Mouse (Mus musculus) frontal cortex, postnatal 25 days (tissue): ENCODE measurements around the gene Rcn3.
"Not testable (repeated sequence)": the region's sequence is repeated elsewhere in the genome, so short reads cannot be mapped to it uniquely, and the experiment has no call there.

Source experiments
- DNase-seq, 2 experiments: peaks; one replicate each; pipeline ENCODE4 v3.0.0; 2022; ENCODE audit warnings: low spot score in 2 of 2

Gene Rcn3

DNA sequence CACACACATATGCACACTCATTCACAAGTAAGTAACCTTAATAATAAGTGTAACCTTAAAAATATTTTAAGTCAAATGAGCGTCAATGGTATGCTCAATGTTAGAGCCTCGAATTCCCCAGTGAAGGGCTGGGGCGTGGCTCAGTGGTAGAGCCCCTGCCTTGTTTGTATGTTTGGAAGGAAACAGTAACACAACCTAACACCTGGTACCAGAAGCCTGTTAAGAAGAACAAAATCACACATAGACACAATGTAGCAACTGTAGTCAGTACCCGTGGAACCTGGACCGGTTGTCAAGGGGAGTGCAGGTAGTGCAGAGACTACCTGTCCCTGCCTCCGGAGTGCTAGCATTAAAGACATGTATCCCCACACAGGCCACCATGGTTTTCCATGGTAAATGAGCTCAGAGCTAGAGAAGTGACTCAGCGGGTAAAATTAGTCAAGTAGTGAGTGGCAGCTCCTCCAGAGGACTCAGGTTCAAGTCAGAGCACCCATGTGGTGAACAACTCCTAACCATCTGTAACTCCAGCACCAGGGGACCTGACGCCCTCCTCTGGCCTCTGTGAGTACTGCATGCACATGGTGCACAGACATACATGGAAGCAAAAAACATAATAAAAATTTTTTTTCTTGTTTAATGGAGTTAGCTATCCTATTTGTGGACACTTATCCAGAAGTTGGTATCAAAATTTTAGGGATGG, 6.7 kb upstream of the Rcn3 start:
- DNase-seq: no peak

DNA sequence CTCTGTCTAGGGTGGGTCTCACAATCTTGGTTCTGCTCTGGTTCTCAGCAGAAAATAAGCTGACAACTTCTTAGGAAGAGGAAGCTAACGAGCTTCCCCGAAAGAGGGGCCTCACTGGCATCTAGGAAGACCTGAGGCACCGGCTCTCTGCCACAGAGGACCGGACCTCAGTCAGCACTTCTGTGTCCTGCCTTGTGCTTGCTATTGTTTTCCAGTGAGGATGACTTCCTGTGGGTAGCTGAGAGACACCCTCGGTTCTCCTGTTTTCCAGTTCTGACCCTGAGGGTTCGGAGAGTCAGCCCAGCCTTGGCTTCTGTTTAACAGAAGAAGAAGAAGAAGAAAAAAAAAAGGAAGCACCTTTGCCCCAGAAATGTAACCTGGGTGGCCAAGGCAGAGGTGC, 5.5 kb upstream of the Rcn3 start:
- no peak for DNase-seq

DNA sequence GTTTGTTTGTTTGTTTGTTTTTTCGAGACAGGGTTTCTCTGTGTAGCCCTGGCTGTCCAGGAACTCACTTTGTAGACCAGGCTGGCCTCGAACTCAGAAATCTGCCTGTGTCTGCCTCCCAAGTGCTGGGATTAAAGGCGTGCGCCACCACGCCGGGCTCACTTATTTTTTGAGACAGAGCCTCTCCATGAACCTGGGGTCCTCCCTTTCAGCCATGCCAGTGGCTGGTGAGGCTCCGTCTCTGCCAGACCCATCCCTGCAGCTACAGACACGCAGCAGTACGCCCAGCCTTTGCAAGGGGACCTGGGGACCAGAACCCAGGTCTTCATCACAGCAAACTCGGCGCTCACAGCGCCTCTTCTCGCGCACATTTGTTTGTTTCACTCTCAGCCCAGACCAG, 3.9 kb upstream of the Rcn3 start:
- not testable (repeated sequence) for DNase-seq

DNA sequence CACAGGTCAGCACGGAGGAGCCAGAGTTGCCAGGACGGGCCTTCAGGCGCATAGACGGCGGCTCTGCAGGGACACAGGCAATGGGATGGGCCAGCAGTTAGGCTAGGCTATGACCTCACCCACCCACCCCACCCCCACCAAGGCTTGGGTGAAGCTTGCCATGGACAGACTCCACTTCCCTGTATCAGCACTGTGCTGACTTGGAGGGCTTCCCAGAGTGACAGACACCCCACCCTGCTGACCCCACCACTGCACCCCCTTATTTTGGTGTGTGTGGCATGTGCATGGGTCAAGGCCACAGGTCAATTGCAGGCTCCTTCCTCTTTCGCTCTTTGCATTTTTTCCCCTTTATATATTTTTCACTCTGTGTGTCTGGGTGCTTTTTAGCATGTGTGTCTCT, 3.3 kb upstream of the Rcn3 start:
- no peak for DNase-seq

DNA sequence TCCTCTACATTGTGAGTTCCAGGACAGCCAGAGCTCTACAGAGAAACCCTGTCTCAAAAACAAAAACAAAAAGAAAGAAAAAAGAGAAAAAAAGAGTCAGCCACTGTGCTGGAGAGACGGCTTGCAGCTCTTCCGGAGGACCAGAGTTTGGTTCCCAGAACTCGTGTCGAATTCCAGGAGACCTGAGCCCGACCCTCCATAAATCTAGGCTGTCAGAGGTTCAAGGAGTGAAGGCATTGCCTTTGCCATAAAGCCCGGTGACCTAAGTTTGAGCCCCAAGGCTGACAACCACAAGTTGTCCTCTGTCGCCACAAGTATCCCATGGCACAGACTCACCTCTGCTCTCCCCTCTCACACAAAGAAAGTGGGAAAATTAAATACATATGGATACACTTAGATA, 2.1 kb upstream of the Rcn3 start:
- no peak for DNase-seq

DNA sequence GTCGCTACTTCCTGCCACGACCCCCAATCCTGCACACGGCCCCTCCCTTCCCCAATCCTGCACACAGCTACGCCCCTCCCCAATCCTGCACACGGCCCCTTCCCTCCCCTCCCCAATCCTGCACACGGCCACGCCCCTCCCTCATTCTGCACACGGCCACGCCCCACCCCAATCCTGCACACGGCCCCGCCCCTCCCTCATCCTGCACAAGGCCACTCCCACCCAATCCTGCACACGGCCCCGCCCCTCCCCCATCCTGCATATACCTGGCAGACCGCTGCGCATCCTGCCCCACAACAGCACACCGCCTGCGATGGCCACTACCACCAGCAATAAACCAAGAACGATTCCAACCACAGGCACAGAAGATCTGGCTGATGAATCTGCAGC, 1.5 kb upstream of the Rcn3 start:
- DNase-seq: no peak

DNA sequence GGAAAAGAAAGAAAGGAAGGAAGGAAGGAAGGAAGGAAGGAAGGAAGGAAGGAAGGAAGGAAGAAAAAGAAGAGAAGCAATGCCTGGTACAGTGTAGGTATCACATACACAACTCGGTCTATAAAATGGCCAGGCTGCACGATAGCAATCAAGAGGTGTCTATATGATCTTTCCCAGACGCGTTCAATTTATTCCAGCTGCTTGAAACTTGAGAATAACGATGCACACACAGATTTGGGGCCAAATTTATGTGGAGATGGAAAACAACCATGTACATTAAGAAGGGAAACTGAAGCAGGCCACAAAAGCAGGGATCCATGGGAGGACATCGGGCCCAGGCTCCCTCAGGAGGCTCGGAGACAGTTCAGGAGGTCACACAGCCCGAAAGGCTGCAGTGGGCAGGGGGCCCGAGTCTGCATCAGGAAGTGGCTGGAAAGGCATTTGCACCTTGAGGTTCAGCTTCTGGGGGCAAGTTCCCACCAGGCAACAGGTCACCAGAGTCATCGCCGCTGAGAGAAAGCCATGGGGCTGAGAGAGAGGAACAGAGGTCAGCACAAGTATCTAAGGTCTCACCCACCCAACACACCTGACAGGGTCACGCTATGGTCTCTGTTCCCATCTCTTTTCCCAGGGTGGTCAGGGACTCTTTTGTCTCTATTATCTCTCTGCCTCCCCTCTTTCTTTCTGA, 951 bp upstream of the Rcn3 start:
- no peak for DNase-seq

DNA sequence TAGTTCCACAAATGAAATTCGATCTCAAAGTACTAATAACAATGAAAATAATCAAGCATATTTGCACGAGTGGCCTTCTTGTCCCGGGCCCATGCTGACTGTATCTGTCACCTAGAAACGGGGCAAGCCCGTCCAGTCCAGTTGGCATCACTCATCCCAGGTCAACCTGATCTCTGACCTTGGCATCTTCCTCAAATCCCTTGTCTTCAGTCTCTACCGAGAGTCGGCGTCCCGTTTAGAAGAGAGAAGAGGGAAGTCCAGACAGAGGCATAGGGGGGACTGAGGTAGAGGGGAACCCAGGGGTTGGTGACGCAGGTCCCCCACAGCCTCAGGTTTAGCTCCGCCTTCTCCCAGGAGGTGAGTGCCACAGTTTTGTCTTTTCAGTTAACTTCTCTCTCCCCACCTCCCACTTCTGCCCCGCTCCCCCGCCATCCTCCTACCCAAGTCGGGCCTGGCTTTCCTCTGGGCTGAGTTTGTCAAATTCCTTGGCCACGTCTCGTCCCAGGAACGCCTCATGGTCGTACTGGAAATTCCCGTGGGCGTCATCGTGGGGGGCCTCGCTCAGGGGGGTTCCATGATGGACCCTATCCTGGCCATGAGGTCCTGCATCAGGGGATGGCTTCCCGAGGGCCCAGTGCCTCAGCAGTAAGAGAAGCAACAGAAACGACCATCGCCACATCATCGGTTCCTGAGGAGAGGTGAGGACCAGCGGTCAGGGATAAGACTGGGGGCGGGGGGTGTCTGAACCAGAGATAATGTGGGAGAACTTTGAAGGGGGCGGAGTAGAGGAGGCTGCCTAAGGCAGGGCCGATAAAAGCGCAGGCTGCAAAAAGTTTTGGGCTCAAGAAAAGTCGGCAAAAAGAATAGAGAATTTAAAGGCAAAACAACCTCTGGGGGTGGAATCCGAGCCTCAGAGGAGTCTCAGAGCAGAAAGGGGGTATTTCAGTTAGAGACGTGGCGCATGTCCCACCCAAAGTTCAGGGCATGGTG, 725 bp downstream of the Rcn3 start:
- no peak for DNase-seq

DNA sequence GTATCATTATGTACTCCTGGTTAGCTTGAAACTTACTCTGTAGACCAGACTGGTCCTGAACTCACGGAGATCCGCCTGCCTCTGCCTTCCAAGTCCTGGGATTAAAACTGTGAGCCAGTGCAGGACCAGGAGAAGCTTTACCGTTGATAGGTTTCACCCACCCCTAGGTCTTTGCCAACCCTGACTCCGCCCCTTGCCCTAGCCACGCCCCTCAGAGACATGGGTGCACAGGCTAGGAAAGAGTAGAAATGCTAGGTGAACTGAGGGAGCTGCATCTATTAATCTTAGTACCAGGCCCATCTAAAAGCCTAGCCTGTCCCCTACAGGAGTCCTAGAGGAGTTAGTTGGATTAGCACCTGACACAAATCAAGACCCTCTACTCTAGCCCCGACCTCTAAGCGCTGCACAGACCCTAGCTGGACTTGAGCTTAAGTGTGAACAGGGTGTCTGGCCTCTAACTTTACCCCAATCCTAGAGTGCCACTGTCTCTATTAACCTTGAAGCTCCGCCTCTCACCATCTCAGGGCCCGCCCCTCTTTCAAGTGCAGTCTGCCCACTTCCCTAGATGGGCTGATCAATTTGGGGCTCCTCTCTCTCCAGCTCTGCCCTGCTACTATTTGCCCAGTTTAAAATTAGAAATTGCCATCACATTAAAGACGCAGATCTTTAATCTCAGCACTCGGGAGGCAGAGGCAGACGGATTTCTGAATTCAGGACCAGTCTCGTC, 1.6 kb downstream of the Rcn3 start:
- no peak for DNase-seq

DNA sequence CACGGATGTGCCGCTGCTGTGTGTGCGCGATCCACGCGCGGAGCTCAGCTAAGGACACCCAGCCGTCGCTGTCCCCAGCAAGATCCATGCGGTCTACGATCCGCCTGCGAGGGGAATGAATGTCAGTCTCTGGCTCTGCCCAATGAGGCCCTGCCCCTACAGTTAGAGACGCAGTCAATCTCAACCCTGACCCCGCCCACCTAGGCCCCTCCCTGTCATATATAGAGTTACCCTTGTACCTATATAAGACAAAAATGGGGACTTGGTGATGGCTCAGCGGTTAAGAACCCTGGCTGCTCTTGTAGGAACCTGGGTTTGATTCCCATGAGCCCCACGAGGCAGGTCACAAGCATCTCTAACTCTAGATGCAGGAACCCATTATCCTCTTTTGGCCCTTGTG, 3.4 kb downstream of the Rcn3 start:
- DNase-seq: no peak

DNA sequence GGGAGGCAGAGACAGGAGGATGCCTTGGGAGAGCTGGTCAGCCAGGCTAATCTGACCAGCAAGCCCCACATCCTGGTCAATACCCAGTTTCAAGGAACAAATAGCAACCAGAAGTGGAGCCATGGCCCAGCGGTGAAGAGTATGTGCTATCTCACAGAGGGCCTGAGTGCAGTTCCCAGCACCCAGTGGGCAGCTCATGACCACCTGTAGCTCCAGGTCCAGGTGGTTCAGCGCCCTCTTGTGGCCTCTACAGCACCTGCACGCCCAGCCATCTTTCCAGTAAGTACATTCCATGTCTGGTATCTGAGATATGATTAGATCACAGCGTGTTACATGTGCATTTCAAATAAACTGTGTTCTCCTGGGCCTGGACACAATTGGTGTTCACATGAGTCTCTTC, 5.9 kb downstream of the Rcn3 start:
- DNase-seq: no peak

DNA sequence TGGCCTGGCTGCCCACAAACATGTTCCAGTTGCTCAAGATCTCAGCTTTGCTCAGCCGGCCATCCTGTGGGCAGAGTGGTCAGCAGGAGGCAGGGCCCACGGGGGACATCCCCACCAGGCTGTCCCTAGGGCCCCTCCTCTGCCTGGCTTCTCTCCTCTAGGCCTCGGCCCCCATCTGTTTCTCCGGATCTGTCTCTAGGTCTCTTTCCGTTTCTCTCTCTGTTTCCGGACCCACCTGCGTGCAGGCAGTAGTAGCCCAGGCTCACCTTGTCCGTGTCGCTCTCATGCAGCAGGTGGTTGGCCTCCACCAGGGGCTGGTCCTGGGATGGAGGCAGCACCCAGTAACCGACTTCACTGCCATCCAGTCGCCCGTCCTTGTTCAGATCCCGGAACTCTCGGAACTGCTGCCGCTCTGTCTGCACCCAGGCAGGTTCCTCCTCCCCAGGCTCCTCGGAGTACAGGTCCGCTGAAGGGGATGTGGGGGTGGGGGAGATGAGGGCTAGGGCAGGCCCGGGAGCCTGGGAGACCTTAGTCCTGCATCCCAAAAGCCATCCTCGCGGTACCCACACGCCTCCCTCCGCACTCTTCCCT, 8.6 kb downstream of the Rcn3 start:
- DNase-seq: no peak

DNA sequence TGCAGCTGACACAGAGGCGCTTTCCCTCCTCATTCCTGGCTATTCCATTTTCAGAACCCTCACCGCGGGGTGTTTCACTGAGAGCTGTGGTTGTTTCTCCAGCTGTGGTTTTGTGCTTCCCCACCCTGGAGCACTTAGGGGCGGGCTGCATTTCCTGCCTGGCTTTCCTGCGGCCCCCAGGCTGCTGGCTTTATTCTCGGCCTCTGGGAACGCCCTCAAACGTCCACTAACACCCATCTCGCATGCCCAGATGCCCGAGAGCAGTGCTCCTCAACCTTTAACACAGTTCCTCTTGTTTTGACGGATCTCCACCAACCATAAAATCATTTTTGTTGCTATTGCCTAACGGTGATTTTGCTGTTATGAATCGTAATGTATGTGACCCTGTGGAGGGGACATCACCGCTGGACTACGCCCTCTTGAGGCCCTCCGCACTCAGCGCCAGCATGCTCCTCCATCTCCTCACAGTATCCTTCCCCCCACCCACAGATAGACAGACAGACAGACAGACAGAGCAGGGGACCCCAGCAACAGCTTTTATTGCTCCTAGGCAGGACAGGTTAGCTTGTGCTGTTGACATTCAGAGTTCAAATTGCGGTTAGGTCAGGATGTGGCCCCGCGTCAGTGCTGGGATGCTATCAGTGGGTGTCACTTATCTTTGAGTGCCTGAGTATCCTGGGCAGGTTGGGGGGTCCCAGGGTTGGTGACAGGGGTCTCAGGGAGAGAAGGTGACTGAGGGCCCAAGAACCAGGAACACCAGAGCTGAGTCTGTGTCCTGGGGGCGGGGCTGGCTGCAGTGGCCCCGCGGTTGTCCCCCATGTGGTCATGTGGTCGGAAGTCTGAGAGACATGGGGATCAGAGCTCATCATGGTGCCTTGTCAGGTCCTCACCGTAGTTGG, 9.4 kb downstream of the Rcn3 start:
- DNase-seq: no peak

DNA sequence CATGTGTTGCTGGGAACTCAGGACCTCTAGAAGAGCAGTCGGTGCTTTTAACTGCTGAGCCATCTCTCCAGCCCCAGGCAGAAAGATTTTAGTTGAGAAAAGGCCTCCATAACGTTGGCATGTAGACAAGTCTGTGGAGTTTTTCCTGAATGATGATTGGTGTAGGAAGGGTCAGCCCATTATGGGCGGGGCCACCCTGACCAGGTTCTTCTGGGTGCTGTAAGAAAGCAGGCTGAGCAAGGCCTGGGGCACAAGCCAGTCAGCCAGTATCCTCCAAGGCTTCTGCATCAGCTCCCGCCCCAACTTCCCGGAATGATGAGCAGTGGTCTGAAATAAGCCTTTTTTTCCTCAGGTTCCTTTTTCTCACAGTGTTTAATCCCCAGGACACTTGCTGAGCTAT, 11.0 kb downstream of the Rcn3 start:
- no peak for DNase-seq

DNA sequence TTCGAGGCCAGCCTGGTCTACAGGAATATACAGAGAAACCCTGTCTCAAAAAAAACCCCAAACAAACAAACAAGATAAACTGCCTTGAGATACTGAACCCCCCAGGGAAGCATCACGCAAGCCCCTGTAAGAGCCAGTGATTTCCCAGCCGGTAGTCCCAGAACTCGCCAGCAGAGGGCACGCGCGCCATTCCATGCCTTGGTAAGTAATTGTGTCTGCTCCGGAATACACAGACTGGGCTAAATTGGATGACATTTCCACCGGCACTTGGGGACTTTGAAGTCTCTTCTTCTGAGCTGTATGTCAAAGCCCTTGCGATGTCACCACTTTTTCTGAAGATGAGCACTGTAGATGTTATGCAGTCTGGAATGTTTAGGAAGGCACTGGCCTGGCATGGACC, 12.2 kb downstream of the Rcn3 start:
- DNase-seq: peak; percentile 92 to 95

DNA sequence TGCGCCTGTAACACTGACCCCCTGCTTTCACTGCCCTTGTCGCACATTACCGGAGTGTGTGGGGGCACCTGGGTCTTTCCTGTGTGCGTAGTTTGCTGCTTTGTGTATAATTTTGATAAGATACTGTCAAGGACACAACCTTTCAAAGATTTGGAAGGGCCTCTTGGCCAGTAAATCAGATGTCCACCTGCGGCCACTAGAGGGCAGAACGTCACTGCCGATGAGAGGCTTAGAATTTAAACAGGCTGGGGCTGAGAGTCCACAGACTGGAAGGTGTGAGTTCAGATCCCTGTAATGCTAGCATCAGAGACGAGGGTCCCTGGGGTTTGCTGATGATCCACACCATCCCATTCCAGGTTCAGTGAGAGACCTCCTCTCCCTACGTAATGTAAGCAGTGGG, 13.5 kb downstream of the Rcn3 start:
- peak in 1 of 2 experiments; percentile 55 for DNase-seq

DNA sequence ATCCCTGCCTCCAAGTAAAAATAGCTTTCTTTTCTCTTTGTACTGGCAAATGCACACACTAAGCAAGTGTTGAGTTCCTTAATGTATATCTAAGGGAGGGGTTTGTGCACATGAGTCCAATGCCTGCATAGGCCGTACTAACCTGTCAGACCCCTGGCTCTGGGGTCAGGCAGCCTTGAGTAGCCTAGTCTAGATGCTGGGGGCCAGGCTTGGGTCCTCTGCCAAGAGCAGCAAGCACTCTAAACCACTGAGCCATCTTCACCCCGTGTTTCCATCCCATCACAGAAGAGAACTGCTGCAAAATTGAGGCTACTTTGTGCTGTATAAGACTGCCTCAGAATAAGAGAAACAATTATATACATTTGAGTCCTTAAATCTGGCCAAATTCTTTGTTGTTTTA, 14.2 kb downstream of the Rcn3 start:
- no peak for DNase-seq

DNA sequence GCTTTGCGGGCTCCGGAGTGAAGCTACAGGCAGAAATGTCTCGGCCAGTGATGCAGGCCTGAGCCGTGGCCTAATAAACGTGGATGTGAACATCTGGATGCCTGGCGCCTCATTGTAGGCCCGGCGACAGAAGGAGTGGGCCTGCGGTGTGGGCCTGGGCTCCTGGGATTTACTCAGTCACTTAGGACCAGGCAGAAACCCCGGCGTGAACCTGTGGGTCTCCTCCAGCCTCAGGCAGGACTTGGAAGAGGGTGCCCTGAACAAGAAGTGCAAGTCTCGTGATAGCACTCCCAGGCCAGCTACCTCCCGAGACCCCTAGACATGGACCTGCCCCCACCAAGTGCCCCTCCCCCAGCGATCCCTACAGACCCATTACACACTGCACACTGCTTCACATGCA, 14.7 kb downstream of the Rcn3 start:
- no peak for DNase-seq

DNA sequence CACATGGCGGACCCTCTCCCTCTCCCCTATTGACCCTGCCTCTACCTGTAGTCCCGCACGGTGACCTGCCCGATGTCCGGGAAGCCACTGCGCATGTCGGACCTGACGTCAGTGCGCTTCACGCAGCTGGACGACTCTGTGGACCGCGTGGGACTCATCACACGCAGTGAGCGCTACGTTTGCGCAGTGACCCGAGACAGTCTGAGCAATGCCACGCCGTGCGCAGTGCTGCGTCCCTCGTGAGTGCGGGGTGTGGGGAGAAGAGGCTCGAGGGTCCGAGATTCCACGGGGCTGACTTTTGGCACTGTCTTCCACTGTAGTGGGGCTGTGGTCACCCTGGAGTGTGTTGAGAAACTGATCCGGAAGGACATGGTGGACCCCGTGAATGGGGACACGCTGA, 15.5 kb downstream of the Rcn3 start:
- no peak for DNase-seq

DNA sequence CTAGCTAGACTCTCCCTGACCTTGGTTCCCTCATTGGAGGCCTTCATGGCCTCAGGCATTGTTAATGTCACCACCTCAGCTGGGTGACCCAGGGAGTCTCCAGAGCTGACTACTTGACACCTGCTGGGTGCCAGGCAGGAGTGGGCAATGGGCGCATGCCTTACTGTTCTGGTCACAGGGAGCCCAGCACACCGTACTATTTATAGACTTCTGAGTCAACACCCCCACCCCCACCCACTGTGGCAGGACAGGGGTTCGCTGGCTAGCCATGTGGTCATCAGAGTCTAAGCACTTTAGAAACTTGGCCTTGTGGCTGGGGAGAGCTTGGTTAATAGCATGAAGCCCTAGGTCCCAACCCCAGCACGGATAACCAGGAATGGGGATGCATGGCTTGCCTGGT, 16.6 kb downstream of the Rcn3 start:
- no peak for DNase-seq

DNA sequence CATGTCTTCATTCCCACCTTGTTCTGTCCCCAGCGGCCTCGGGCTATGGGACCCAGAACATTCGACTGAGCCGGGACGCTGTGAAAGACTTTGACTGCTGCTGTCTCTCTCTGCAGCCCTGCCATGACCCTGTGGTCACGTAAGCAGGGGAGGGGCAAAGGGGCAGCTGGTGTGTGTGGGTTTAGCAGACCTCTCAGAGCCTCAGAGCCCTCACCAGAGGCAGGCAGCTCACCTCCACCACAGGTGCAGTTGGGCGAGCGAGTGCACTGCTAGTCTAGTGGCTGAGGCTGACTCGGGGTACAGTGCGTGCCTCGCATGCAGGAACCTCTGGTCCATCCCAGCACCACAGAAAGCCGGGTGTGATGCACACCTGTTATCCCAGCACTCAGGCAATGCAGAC, 18.1 kb downstream of the Rcn3 start:
- DNase-seq: no peak
